ENCODE assay signal across 8 mouse cellular contexts in the genomic region with DNA sequence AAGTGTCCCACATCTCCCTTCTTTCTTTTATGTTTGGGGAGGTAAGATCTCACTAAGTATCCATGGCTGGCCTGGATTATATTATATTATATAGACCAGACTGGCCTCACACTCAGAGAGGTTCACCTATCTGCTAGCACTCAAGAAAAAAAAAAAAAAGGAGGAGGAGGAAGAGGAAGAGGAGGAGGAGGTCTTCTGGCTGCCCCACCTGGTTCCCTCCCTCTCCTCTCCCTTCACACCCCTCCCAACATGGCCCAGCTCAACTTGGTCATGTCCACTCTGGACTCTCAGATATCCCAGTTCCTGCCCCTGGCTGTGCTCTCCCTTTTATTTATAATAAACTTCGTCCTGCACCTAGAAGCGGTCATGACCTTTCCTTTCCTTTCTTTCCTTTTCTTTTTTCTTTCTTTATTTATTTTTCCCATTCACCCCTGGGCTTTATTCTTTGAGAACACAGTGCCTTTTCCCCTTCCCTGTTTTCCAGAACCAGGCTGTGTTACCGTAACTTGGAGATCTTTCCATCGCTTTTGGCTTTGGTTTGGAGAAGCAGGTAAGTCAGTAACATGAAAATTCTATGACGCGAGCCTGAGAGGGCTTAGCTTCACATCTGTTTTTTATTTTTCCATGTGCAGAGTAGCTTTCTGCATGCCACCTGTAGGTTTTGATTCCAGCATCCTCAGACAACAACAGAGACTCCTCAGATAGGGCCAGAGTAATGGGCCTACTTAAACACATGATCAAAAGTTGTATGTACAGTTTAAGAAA. TPM values are rescaled to one million over a fixed set of nuclear protein-coding genes. Genes with fewer than 3 reads are reported as not detected.
A peak's percentile ranks its signal among the peaks of the same experiment; 100 is the strongest.
DNase-seq lines count a peak whose midpoint lies in the region; ATAC-seq and TF ChIP-seq lines count a peak whose summit lies in the region.

A gene (plus strand): TSS at position 7 of the 765 bp plus-strand sequence.

- peak within 1 kb of the TSS; percentile 26 for H3K4me2 ChIP-seq in heart, embryonic 13.5 days
- peak within 1 kb of the TSS; percentile 16; the same call in 1 of the 2 replicates for H3K4me2 ChIP-seq in neural tube, embryonic 12.5 days (replicated peaks)

- H3K9ac ChIP-seq in heart, embryonic 13.5 days, result peak within 1 kb of the TSS; percentile 64
- no peak within 1 kb of the TSS for H3K9ac ChIP-seq in neural tube, embryonic 12.5 days

- no peaks in the 10 kb centered on the region for H3K9me3 ChIP-seq in heart, embryonic 13.5 days
- no peaks in the 10 kb centered on the region for H3K9me3 ChIP-seq in neural tube, embryonic 12.5 days

- intact Hi-C loops in left cerebral cortex, postnatal 10 days (cut with DNase I), result no loop called here

- no peaks in the 10 kb centered on the region; the same call in 1 of the 2 replicates for H3K4me1 ChIP-seq in lung, adult 2 months (ENCODE audit: control insufficient read depth, insufficient read depth, low read length)
- H3K4me1 ChIP-seq in cortical plate, adult 2 months (ENCODE audit: control insufficient read depth, insufficient read depth, low read length), result no peaks in the 10 kb centered on the region
- H3K4me1 ChIP-seq in heart, embryonic 13.5 days, result peaks cover 58% of the 10 kb centered on the region
- peaks cover 30% of the 10 kb centered on the region for H3K4me1 ChIP-seq in neural tube, embryonic 12.5 days

- no peak within 1 kb of the TSS for H3K4me3 ChIP-seq in lung, adult 2 months (replicated peaks; ENCODE audit: extremely low read depth, low read depth, low read length)
- H3K4me3 ChIP-seq in cortical plate, adult 2 months (ENCODE audit: insufficient read depth, low read length), result no peak within 1 kb of the TSS
- no peak within 1 kb of the TSS for H3K4me3 ChIP-seq in heart, embryonic 13.5 days
- no peak within 1 kb of the TSS for H3K4me3 ChIP-seq in neural tube, embryonic 12.5 days

- whole genome bisulfite sequencing in lung, adult 2 months, result 80% methylated on average over 6 of the region's 6 CpGs
- 75% methylated on average over 6 of the region's 6 CpGs for WGBS in heart, embryonic 13.5 days
- 62% methylated on average over 6 of the region's 6 CpGs for WGBS in neural tube, embryonic 12.5 days

- H3K36me3 ChIP-seq in heart, embryonic 13.5 days, result no peaks in the 10 kb centered on the region
- no peaks in the 10 kb centered on the region for H3K36me3 ChIP-seq in neural tube, embryonic 12.5 days

- H3K27ac ChIP-seq in cortical plate, adult 2 months (ENCODE audit: insufficient read depth, low read length), result no peak within 1 kb of the TSS
- H3K27ac ChIP-seq in heart, embryonic 13.5 days (replicated peaks), result peak within 1 kb of the TSS; percentile 81
- H3K27ac ChIP-seq in neural tube, embryonic 12.5 days, result no peak within 1 kb of the TSS

- no peak for ATAC-seq in heart, embryonic 13.5 days (ENCODE audit: extremely low read depth, insufficient number of reproducible peaks, low FRiP score, low TSS enrichment)
- ATAC-seq in neural tube, embryonic 12.5 days (ENCODE audit: low FRiP score, low read depth), result no peak

- no peaks in the 10 kb centered on the region for H3K27me3 ChIP-seq in heart, embryonic 13.5 days (replicated peaks)
- 0 out of 2 replicates have a peak, but pooled peaks cover 4% of the 10 kb centered on the region for H3K27me3 ChIP-seq in neural tube, embryonic 12.5 days (replicated peaks)

- no peak for TF ChIP-seq CTCF in lung, adult 2 months (IDR thresholded peaks at IDR 0.05; ENCODE audit: insufficient read depth, low read length)
- no peak for TF ChIP-seq CTCF in cortical plate, adult 2 months (IDR thresholded peaks at IDR 0.05; ENCODE audit: extremely low read depth, insufficient read depth, low read length)

- TF ChIP-seq POLR2A in lung, adult 2 months (IDR thresholded peaks at IDR 0.05; ENCODE audit: borderline replicate concordance, extremely low read depth, low read depth, low read length), result no peak
- no peak for TF ChIP-seq POLR2A in cortical plate, adult 2 months (IDR thresholded peaks at IDR 0.05; ENCODE audit: extremely low read depth, insufficient read depth, low read length)

- no peak for DNase-seq in lung, adult 2 months
- no peak for DNase-seq in lung, postnatal 4 days
- DNase-seq in left cerebral cortex, postnatal 10 days (ENCODE audit: extremely low spot score in 1 of 2, low spot score in 2 of 2), result no peak
- DNase-seq in right cerebral cortex, postnatal 25 days, result no peak
- no peak for DNase-seq in right cerebral cortex, adult 2 months (ENCODE audit: low spot score in 2 of 2)

RNA-seq across cellular contexts. Expression of the gene that starts here (rescaled TPM):
- polyA plus RNA-seq in lung, adult 2 months (2012; rRNA removed), result 45.2 and 47.3 TPM in 2 replicates
- polyA plus RNA-seq in cortical plate, adult 2 months (2012; rRNA removed), result 23.1 and 24.2 TPM in 2 replicates
- polyA plus RNA-seq in heart, embryonic 13.5 days (2015; fragmentation: Nextera tagmentation; extraction: Ambion mirVana), result 65.2 and 65.8 TPM in 2 replicates
- 10 to 100 TPM; 23.2 to 29.1 TPM for total RNA-seq in left cerebral cortex, postnatal 10 days (2021)
- 31.3 and 35.7 TPM in 2 replicates for polyA plus RNA-seq in neural tube, embryonic 12.5 days (2016; fragmentation: Nextera tagmentation; extraction: Ambion mirVana)
